Mouse (Mus musculus) layer of hippocampus, adult 9-11 months (tissue): ENCODE measurements around the gene Fbxl19.
A peak's percentile ranks its signal among the peaks of the same experiment; 100 is the strongest.

ENCODE experiments used
- DNase-seq: peaks from one replicate; pipeline ENCODE4 v3.0.0; 2022

The Fbxl19 gene

DNA sequence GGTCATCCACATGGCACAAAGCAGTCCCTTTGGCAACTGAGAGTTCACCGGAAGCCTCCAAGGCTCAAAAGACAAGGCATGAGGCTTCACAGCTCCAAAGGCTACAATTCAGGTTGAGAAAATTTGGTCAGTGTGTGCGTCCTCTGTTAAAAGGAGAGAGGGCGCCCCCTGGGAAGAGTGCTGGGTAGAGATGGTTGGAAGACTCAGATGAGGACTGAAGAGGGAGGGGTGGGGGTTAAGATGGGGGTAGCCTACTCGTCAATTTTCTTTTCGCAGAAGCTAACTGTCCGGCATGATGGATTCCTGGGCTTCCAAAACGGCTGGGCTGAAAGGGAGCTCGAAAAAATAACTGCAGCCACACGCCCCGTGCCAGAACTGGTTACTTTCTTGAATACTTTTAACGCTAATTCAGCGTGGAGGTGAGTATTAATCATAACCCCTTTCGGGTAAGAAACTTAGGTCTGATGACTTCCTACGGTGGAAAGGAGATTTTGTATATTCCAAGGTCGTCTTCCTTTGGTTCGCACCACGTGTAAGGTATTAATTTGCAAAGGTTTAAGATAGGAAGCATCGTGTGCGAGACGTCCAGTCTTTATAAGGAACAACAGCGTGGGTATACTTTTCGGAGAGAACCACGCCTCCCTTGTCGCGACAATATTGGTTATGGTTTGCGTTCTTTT, at the start of gene Fbxl19:
TSS of gene Fbxl19 (plus strand) at position 178 of the 680 bp plus-strand sequence.
- DNase-seq, result peak; percentile 71

DNA sequence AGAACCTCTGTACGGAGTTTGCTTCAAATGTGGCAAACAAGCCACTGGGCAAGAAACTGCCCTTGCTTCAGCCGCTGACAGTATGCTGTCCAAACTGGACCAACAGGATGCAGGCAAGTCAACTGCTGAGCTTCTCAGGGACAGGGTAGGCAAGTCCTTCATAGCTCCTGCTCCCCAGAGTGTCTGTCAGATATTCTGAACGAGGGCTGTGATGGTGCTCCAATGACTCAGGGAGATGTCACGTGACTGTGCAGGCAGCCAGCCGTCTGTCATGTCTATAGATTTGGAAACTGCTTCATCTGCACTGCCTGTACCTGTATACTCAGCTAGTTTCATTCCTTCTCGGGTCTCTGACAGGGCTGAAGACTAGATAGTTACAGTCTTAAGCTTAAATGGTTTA, 45.4 kb upstream of the Fbxl19 start:
- no peak for DNase-seq

DNA sequence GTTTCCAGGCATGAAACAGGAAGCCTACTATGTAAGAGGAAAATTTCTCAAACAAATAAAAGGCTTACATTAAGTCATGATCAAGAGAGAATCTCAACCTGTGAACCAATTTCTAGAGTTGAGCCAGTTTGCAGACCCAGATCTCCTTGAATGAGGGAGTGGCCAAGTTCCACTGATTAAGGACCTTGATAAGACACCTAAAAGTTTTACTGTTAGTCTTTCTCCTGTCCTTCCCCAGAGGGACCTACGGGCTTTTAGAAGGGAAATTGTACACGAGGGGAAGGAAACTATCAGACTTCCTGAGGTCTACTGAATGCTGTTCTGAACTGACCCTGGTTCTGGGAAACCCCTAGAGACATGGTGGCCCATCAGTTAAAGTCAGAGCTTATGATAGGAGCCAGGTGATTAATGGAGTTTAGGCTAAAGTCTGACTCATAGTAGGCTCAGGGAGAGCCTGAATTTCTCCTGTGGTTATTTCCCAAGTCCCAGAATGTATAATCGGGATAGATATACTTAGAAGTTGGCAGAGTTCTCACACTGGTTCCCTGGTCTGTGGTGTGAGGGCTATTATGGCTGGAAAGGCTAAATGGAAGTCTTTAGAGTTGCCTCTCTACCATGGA, 43.5 kb upstream of the Fbxl19 start:
- no peak for DNase-seq

GRCm38 (mm10) chr7:127703561-127704178, 40.7 kb upstream of the Fbxl19 start:
- DNase-seq, result no peak

DNA sequence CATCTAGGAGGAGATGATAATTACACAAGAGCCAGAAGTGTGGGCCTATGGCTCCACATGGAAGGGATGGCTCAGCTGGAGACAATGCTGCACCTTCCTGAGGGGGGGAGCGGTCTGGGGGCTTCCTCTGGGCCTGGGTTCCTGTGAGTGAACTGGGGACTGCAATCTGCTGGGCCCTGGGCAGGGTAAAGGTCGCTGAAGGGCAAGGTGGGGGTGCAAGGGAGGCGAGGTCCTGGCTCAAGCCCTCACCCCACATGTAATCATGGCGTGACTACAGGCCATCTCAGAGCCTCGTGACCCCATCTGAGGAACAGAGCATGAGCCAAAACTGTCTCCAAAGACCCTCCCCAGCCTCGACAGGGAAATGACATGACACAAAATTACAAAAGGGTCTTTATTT, 39.7 kb upstream of the Fbxl19 start:
- no peak for DNase-seq

GRCm38 (mm10) chr7:127705706-127706105, 38.6 kb upstream of the Fbxl19 start:
- DNase-seq, result no peak

DNA sequence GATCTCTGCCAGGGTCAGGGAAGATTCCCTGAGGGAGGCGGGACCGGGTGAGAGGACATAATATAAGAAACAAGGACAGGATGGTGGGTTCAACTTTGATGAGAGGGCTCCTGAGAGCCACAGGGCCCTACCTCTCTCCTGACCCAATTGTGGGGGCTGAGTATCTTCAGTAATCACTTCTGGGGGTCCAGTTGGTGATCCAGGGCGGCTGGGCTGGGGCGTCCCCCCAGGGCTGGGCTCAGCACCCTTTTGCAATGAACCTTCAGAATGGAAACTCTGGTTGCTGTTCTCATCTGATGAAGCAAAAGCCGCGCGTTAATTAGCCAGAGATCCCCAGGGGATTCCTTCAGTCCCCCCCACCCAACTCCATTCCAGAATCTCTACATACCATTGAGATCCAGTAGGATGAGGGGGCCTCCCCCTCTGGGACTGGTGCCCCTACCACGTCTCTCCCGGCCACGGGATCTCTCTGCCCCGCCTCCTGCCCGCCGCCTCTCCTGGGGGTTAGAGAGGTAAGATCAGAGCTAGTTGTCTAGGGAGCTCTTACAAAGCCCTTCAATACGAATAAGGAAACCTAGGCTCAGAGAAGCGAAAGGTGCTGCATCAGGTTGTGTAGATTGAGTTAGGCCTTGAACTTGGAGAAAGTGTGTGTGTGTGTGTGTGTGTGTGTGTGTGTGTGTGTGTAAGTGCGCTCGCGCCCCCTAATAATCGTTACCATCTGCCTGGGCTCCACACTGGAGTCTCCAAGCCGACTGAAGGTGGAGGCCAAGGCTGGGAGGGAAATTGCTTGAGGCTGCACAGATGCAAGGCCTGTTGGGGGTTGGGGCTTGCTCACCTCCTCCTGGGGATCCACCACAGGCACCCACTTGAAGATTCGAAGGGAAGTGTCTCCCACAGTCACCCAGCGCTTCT, 37.0 kb upstream of the Fbxl19 start:
- no peak for DNase-seq

- no peak for DNase-seq
Observed at GRCm38 (mm10) chr7:127707957-127708206, 36.5 kb upstream of the Fbxl19 start.

DNA sequence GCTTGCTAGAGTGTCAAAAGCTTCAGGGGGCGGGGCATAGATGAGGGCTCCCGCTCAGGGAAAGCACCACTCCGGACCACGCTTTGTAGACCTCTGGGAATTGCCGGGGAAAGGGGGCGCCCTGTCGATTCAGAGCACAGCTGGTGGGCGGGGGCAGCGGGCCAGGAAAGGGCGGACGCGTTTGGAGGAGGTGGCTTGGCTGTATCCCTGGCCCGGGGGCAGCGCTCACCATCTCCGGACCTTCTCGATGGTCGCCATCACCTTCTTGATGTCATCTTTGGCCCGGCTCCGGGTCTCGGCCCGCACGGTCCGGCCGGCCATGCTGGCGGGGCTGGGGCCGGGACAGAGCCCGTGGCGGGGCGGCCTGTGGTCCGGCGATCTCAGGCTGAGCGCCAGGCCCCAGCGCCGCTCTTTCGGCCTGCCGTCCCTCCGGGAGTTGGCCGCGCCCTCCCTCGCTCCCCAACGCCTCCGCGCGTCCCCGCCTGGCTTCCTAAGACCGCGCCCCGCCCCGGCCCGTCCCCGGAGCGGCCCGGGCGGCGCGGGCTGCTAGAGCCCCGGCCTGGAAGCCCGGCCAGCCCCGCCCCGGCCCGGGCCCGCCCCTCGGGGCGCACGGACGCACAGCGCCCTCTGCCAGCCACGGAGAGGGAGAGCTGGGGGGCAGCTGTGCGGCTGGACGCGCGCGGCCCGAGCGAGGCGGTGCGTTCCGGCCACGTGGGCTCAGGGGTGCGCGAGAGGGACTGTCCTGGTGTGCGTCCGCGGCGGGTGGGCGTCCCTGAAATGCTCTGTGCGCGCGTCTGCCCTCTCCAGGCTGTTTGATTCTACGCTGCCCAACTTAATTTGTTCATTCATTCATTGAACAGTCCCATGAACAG, 35.9 kb upstream of the Fbxl19 start, which contains the start of gene Bcl7c:
TSS of gene Bcl7c (minus strand) at position 727 of the 872 bp plus-strand sequence.
- peak; percentile 91 for DNase-seq

DNA sequence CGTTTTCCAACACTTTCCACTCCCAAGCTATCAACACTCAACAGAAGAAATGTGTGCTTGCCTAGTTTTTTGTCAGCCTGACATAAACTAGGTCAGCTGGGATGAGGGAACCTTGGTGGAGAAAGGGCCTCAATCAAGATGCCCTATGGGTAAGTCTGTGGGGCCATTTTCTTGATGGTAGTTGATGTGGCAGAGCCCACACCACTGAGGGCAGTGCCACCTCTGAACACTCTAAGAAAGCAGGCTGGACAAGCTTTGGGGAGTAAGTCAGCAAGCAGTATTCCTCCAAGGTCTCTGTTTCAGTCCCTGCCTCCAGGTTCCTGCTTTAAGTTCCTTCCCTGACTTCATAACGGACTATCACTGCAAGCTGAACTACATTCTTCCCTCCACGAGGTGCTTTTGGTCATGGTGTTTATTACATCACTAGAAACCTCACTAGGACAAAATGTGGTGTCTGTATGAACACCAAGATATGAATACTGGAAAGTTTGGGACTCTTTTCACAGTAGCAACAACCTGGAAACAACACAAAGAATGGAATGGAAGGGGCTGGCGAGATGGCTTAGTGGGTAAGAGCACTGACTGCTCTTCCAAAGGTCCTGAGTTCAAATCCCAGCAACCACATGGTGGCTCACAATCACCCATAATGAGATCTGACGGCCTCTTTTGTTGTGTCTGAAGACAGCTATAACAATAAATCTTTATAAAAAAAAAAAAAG, 34.9 kb upstream of the Fbxl19 start:
- no peak for DNase-seq

DNA sequence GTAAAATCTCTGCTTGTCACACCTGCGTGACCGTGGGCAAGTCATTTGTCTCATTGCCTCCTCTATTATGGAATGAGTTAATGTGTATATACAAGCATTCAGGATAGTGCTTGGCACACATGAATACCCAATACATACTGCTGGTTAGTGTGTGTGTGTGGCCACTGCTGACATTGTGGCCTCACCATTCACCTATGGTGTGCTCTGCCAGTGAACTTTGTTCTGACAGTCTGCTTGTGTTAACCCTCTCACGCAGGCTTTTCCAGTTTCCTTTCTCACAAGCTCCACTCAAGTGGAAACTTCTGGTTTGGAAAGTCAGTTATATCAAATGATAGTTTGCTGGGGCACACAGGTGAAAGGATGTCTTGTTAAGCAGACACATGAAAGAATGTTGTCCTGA, 33.3 kb upstream of the Fbxl19 start:
- DNase-seq, result no peak

- no peak for DNase-seq
Observed at GRCm38 (mm10) chr7:127711456-127711855, 32.9 kb upstream of the Fbxl19 start.

DNA sequence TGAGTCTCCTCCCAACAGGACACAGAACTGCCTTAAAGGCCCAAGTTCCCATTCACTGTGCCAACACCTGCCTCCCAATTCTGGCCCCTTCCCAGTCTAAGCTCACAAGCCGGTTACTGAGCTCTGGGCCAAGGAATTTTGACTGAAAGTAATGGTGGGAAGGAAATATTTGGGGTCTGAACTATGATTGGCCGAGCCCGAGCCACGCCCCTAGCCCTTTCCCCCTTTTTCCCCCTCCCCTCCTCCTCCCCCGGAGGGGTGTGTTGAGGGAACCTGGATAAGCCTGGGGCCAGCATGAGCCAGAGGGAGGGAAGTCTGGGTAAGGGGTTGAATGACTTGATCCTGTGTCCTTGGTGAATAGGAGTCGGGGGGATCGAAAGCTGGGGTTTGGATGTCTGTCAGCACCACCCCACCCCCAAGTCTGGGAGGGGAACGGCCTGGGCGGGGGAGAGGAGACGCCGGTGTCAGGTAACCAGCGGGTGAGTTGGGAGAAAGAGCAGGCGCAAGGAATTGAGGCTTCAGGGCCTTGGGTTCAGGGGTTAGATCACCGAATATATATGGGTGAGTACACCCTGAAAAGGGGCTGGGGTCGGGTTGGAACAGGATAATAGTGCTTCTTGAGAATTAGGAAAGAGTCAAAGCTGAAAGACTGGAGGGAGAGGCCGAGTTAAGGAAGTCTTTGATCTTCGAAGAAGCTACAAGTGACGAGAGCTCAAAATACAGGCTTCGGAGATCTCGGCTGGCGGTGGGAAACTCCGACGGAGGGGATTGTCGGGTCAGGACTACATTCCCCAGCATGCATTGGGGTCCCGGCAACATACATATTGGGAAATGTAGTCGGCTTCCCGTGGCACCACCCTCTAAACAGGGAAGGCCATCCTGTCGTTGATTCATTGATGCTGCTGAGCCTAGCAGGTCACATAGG, 31.6 kb upstream of the Fbxl19 start, which contains the start of gene Ctf1:
TSS of gene Ctf1 (plus strand) at position 276 of the 925 bp plus-strand sequence.
- DNase-seq, result peak; percentile 73

- DNase-seq, result no peak
Observed at GRCm38 (mm10) chr7:127714816-127715215, 29.5 kb upstream of the Fbxl19 start.

DNA sequence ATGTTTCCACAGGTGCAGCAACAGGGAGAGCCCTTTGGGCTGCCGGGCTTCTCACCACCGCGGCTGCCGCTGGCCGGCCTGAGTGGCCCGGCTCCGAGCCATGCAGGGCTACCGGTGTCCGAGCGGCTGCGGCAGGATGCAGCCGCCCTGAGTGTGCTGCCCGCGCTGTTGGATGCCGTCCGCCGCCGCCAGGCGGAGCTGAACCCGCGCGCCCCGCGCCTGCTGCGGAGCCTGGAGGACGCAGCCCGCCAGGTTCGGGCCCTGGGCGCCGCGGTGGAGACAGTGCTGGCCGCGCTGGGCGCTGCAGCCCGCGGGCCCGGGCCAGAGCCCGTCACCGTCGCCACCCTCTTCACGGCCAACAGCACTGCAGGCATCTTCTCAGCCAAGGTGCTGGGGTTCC, 27.4 kb upstream of the Fbxl19 start:
- DNase-seq, result peak; percentile 48

- no peak for DNase-seq
Observed at GRCm38 (mm10) chr7:127718339-127718738, 26.0 kb upstream of the Fbxl19 start.

DNA sequence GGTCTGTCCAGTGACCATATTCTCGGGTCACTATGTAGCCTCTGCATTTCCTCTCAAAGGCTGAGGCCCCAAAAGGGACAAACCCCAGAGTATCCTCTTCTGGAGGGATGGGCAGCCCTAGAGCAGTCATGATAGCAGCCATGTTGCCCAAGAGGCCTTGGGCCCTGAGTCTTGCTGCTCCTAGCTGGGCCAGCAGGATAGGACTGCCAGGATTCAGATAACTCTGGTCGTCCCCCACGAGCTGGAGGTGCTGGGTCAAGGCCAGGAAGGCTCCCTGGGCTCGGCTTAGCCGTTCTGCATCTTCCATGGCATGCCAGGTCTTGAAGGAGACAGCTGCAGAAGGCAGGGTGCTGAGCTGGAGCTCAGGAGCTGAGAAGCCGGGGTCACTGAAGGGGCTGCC, 25.1 kb upstream of the Fbxl19 start:
- DNase-seq, result no peak

- DNase-seq, result no peak
Observed at GRCm38 (mm10) chr7:127725490-127725889, 18.9 kb upstream of the Fbxl19 start.

DNA sequence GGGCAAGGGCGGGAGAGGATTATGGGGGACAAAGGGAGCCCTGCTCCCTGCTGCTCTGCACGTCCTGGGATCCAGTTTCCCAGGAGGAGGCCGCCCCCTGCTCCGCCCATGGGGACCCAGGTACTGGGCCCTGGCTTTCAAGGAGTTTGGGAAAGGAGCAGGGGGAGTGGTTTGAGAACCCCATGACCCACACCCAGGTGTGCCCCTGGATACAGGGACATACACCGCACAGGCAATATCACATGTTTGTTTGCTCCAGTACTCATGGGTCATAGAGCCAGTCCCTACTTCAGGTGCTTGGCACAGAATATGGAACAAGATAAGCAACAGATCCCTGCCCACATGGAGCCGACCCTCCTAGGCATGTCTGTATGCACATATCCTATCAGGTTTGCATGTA, 18.4 kb upstream of the Fbxl19 start:
- DNase-seq, result no peak

- DNase-seq, result no peak
Observed at GRCm38 (mm10) chr7:127727898-127728297, 16.4 kb upstream of the Fbxl19 start.

DNA sequence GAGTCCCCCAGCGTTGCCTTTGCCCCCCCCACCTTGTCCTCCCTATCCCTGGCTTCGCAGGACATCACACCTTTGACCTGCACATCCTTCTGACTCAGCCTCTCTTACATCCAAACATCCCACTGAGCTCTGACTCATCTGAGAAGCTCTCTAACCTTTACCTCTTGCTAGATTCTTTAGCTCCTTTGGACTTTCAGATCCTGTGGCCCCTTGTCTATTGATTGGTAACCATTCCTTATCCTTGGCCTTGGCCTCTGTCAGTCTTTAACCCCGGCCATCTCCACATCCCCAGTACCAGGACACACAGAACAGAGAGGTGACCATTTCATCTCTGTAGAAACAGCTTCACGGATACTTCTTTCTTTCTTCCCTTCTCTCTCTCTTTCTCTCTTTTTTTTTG, 14.2 kb upstream of the Fbxl19 start:
- no peak for DNase-seq
